Mouse (Mus musculus): ENCODE results near the gene Rhot1.

GRCm38 (mm10) chr11:80248531-80248930 lies 39.7 kb downstream of the Rhot1 start:
- TF ChIP-seq CTCF (IDR thresholded peaks at IDR 0.05; ENCODE audit: low read depth) (no peak), EP300 (IDR thresholded peaks at IDR 0.05; ENCODE audit: low read depth) (no peak)
